Mouse (Mus musculus) limb, embryonic 11.5 days (tissue): ENCODE results near the gene Prss48. TPM values are rescaled to one million over a fixed set of nuclear protein-coding genes. Genes with fewer than 3 reads are reported as not detected.
A peak's percentile ranks its signal among the peaks of the same experiment; 100 is the strongest.

ENCODE experiments used
- ATAC-seq: fragments of 200-750 bp; cut with Nextera tagmentation; 2 replicates; pipeline ENCODE4 v1.8.0; 2017; ENCODE audit warnings: low read depth; ENCODE audit not compliant: insufficient number of reproducible peaks, low FRiP score, low TSS enrichment
- DNase-seq: peaks from one replicate; pipeline ENCODE4 v3.0.0-alpha.2; 2015; ENCODE audit warnings: low spot score
- H3K27ac ChIP-seq: fragments of 300-500 bp; sonication (generic); replicated peaks from 2 replicates; pipeline ENCODE4 v1.5.1; 2014; ENCODE audit warnings: low read depth, mild to moderate bottlenecking, low read length
- H3K27me3 ChIP-seq: fragments of 300-500 bp; sonication (generic); 2 replicates; pipeline ENCODE4 v1.6.1; 2014; ENCODE audit warnings: mild to moderate bottlenecking, low read length, mixed read lengths; ENCODE audit not compliant: control insufficient read depth, insufficient read depth
- H3K36me3 ChIP-seq: fragments of 300-500 bp; sonication (generic); 2 replicates; pipeline ENCODE4 v1.6.1; 2014; ENCODE audit warnings: mild to moderate bottlenecking, low read length, moderate library complexity, mixed read lengths; ENCODE audit not compliant: control insufficient read depth, insufficient read depth
- H3K4me1 ChIP-seq: fragments of 300-500 bp; sonication (generic); 2 replicates; pipeline ENCODE4 v1.6.1; 2014; ENCODE audit warnings: low read length, mixed read lengths; ENCODE audit not compliant: control insufficient read depth, insufficient read depth
- H3K4me2 ChIP-seq: fragments of 300-500 bp; sonication (generic); 2 replicates; pipeline ENCODE4 v1.6.1; 2014; ENCODE audit warnings: low read depth, mild to moderate bottlenecking, moderate library complexity; ENCODE audit not compliant: severe bottlenecking
- H3K4me3 ChIP-seq: fragments of 300-500 bp; sonication (generic); 2 replicates; pipeline ENCODE4 v1.5.1; 2014; ENCODE audit warnings: low read depth, low read length
- H3K9ac ChIP-seq: fragments of 300-500 bp; sonication (generic); 2 replicates; pipeline ENCODE4 v1.6.1; 2014; ENCODE audit warnings: mild to moderate bottlenecking, low read length
- H3K9me3 ChIP-seq: fragments of 300-500 bp; sonication (generic); 2 replicates; pipeline ENCODE4 v1.6.1; 2016; ENCODE audit warnings: low read length; ENCODE audit not compliant: control insufficient read depth
- WGBS: fragments of 180-500 bp; shearing (Covaris S2); extraction: QIAGEN DNeasy Blood & Tissue Kit; methylation state at CpG from one replicate; pipeline ENCODE4 v1.1.7; 2014; 5-methylcytosine and 5-hydroxymethylcytosine counted together
- polyA plus RNA-seq: library from polyadenylated mRNA; unstranded; fragments of >200 nt; fragmentation: Nextera tagmentation; extraction: Ambion mirVana; gene quantifications from 2 replicates; pipeline ENCODE4 v1.2.1, GENCODE M21; 2014

The Prss48 gene
- polyA plus RNA-seq, 1 experiment from 2014 or later: 0.21 TPM

DNA sequence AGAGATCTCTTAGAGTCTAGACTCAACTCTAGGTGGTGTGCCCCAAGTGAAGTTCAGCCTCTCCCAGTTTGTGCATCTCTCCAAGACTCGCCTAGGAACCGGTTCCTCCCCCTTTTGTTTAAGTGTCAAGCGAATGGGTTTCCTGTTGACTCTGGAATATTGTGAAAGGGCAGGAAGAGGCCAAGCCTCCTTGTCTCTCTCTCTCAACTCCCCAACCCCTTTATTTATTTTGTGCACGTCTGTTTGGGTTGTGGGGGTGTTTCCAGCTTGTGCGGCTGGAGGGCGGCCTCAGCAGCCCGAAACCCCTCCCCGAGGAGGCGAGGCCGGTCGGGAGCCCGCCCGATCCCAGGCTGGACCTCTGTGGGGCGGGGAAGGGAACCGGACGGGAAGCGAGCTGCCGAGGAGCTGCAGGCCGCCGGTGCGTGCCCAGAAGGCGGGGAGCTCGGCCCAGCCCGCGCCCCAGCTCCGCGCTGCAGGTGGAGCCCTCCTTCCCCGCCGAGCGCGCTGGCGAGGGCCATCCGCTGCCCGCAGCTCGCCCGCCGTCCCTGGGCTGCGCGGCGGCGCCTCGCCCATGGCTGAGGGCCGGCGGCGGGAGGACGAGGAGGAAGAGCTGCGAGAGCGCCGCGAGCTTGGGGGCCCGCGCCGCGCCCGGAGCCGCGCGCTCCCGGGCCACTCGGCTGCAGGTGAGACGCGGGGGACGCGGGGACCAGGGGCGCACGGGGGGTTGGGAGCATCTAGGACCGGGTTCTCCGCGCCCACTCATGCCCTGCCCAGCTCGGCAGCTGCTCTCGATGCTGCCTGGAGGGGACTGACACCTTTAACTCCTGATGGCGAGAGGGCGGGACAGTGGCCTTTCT lies 31.3 kb downstream of the Prss48 start, which contains the start of gene Sh3d19:
TSS of gene Sh3d19 (plus strand) at position 368 of the 857 bp plus-strand sequence.
- Histone ChIP-seq H3K27me3 (no peaks in the 10 kb centered on the region), H3K9me3 (no peaks in the 10 kb centered on the region), H3K4me3 (peak within 1 kb of the TSS; percentile 66), H3K4me2 (peak within 1 kb of the TSS; percentile 83), H3K36me3 (no peaks in the 10 kb centered on the region), H3K4me1 (peaks cover 8% of the 10 kb centered on the region; the same call in 1 of the 2 replicates), H3K27ac (0 out of 2 replicates have a peak within 1 kb of the TSS, but pooled peaks have one; percentile 21), H3K9ac (peak within 1 kb of the TSS; percentile 87)
- peak; percentile 82 for DNase-seq
- ATAC-seq: peak; percentile 83; the same call in 1 of the 2 replicates
- WGBS: under 1% methylated on average over 62 of the region's 73 CpGs

DNA sequence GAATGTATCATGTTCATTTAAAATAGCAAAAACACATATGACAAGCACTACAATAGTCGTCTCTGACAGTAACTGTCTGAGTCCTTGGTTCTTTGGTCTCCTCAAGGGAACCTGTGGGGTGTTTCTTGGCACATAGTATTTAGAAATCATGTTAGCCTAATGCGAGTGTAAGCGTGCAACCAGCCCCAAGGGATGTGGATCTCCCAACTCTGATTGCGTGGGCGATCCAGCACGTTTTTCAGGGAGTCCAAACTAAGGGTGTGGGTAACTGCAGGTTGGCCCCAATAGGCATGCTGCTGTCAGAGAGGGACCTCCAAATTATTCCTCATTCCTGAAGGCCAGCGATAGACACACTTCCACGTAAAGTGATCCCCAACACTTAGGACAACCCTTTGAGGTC lies 33.3 kb downstream of the Prss48 start:
- Histone ChIP-seq H3K36me3 (no peaks in the 10 kb centered on the region), H3K9me3 (no peaks in the 10 kb centered on the region), H3K4me1 (peaks cover 8% of the 10 kb centered on the region; the same call in 1 of the 2 replicates), H3K9ac (no peak overlapping the region), H3K27ac (no peak overlapping the region), H3K4me3 (no peak overlapping the region), H3K27me3 (no peaks in the 10 kb centered on the region), H3K4me2 (no peak overlapping the region)
- 90% methylated on average over 8 of the region's 8 CpGs for WGBS
- no peak for ATAC-seq
- no peak for DNase-seq

DNA sequence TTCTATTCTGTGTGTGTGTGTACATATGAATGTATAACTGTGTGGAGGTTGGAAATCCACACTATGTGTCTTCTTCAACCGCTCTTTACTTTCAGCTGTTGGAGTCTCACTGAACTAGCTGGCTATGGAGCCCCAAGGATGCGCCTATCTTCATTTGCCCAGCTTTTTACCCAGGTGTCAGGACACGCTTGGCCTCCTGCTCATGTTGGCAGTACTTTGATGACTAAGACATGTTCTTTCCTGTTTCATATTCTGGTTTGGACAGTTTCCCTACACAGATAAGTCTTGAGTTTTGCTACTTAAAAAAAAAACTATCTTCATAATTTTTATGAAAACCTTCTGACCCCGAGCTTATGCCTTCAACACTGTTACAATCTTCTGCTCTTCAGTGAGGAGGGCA lies 36.8 kb downstream of the Prss48 start:
- Histone ChIP-seq H3K4me2 (no peak overlapping the region), H3K36me3 (no peaks in the 10 kb centered on the region), H3K27me3 (no peaks in the 10 kb centered on the region), H3K4me1 (no peaks in the 10 kb centered on the region), H3K27ac (no peak overlapping the region), H3K9ac (no peak overlapping the region), H3K9me3 (no peaks in the 10 kb centered on the region; the same call in 1 of the 2 replicates), H3K4me3 (no peak overlapping the region)
- 90% methylated on average over 4 of the region's 4 CpGs for WGBS
- ATAC-seq (no peak), DNase-seq (no peak)

DNA sequence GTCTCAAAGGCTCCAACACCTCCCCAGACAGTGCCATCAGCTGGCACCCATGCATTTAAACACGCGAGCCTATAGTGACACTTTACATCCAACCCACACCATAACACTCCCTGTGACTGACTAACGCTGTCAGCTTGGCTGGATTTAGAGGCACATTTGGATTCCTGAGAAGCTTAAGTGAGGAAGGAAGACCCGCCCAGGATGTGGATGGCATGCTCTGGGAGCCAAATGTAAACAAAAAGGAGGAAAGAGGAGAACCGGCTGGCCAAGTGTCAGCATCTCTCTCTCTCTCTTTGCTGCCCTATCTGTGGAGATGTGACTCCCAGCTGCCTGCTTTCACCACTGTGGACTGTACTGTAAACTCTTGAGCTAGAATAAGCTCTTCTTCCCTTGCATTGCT lies 41.2 kb downstream of the Prss48 start:
- 19% methylated on average over 5 of the region's 5 CpGs for WGBS
- H3K4me2 ChIP-seq: no peak overlapping the region
- no peaks in the 10 kb centered on the region; the same call in 1 of the 2 replicates for H3K9me3 ChIP-seq
- no peaks in the 10 kb centered on the region for H3K27me3 ChIP-seq
- H3K36me3 ChIP-seq: no peaks in the 10 kb centered on the region
- no peak overlapping the region for H3K9ac ChIP-seq
- no peak overlapping the region for H3K27ac ChIP-seq
- ATAC-seq: no peak
- no peak overlapping the region for H3K4me3 ChIP-seq
- no peak for DNase-seq
- H3K4me1 ChIP-seq: no peaks in the 10 kb centered on the region

DNA sequence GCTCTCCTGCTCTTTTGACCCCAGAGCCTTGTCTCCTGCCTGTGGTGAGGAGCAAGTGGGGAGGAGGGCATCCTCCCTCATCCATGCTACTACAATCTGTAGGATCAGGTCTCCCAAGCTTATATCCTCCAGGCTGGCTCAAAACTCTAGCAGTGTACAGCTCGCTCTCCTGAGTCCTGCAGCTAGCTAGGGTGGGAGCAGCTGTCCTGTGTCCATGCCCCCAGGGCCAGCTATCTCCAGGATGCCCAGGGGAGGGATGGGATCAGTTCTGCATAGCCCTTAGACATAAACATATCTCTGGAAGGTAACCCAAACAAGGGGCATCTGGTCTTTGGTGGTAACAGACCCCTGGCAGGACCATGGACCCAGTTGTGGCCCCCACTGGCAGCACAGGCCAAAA lies 42.6 kb downstream of the Prss48 start:
- WGBS: 82% methylated on average over 1 of the region's 1 CpGs
- H3K9ac ChIP-seq: no peak overlapping the region
- no peaks in the 10 kb centered on the region for H3K27me3 ChIP-seq
- H3K4me3 ChIP-seq: no peak overlapping the region
- ATAC-seq (no peak), DNase-seq (no peak)
- H3K9me3 ChIP-seq: no peaks in the 10 kb centered on the region; the same call in 1 of the 2 replicates
- no peaks in the 10 kb centered on the region for H3K4me1 ChIP-seq
- H3K4me2 ChIP-seq: no peak overlapping the region
- no peak overlapping the region for H3K27ac ChIP-seq
- H3K36me3 ChIP-seq: no peaks in the 10 kb centered on the region

DNA sequence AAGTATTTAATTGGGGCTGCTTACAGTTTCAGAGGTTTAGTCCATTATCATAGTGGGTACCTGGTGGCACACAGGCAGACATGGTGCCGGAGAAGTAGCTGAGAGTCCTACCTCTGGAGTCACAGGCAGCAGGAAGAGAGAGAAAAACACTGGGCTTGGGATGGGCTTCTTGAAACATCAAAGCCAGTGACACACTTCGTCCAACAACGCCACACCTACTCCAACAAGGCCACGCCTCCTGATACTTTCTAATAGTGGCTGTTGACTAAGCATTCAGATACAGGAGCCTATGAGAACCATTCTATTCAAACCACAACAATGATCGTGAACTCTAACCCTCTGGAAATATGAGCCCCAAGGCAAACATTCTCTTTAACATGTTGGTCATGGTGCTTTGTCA lies 46.6 kb downstream of the Prss48 start:
- Histone ChIP-seq H3K4me1 (no peaks in the 10 kb centered on the region), H3K27ac (no peak overlapping the region), H3K27me3 (no peaks in the 10 kb centered on the region), H3K9ac (no peak overlapping the region), H3K9me3 (no peaks in the 10 kb centered on the region), H3K4me2 (no peak overlapping the region), H3K36me3 (no peaks in the 10 kb centered on the region), H3K4me3 (no peak overlapping the region)
- no peak for ATAC-seq
- 85% methylated on average over 5 of the region's 5 CpGs for WGBS
- DNase-seq: no peak

- ATAC-seq: no peak
Observed at GRCm38 (mm10) chr3:85955269-85955668, 47.0 kb downstream of the Prss48 start.

DNA sequence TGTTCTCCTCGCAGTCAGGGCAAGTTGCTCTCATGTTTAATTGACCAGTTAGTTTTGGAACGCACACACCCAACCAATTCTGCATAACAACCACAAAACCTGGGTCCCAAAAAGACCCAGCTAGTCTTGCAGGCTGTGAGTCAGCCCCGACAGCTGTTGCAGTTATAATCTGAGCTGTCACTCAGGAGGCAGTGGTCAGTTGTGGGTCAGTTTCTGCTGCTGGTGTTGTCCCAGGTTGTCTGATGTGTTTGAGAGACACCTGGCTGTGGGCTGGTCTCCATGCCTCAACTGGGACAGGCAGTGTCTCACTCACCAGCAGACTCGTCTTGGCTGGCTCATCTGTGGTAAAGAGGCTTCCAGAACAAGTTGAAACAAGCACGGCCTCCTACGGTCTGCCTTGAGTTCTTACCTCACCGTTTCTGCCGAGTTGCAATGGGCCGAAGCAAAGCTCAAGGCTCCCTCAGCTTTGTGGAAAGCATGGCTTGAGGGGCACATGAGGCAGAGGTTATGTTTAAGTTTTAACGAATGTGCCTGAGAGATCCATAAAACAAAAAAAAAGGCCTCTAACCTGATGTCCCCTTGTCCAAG lies 49.5 kb downstream of the Prss48 start:
- Histone ChIP-seq H3K9ac (no peak overlapping the region), H3K36me3 (no peaks in the 10 kb centered on the region), H3K4me2 (no peak overlapping the region), H3K4me1 (no peaks in the 10 kb centered on the region), H3K4me3 (no peak overlapping the region), H3K27ac (no peak overlapping the region), H3K9me3 (no peaks in the 10 kb centered on the region), H3K27me3 (no peaks in the 10 kb centered on the region)
- ATAC-seq (no peak), DNase-seq (no peak)
- WGBS: 80% methylated on average over 10 of the region's 10 CpGs

More at GRCm38 (mm10) chr3:85955269-85955668, 47.0 kb downstream of the Prss48 start:
- Histone ChIP-seq H3K27me3 (no peaks in the 10 kb centered on the region), H3K27ac (no peak overlapping the region), H3K9me3 (no peaks in the 10 kb centered on the region), H3K9ac (no peak overlapping the region), H3K4me1 (no peaks in the 10 kb centered on the region), H3K4me2 (no peak overlapping the region), H3K36me3 (no peaks in the 10 kb centered on the region), H3K4me3 (no peak overlapping the region)
- 94% methylated on average over 9 of the region's 9 CpGs for WGBS
- no peak for DNase-seq
